Comparison of ENCODE assay signal across 8 mouse cellular contexts in genomic region chr7:110930118-110930854, GRCm38 (mm10). TPM values are rescaled to one million over a fixed set of nuclear protein-coding genes. Genes with fewer than 3 reads are reported as not detected.
DNase-seq lines count a peak whose midpoint lies in the region; ATAC-seq lines count a peak whose summit lies in the region.

No protein-coding gene starts in this region.

- ATAC-seq in lung, embryonic 16.5 days (ENCODE audit: low read depth): peak; percentile 79; the same call in 1 of the 2 replicates

- H3K4me2 ChIP-seq in lung, embryonic 16.5 days (ENCODE audit: low read depth, low read length): no peak overlapping the region

- H3K4me3 ChIP-seq in lung, embryonic 16.5 days (ENCODE audit: low read length): no peak overlapping the region

- H3K9ac ChIP-seq in lung, embryonic 16.5 days (ENCODE audit: low read length): no peak overlapping the region

- no peaks in the 10 kb centered on the region for H3K36me3 ChIP-seq in lung, embryonic 16.5 days (ENCODE audit: control insufficient read depth, insufficient read depth, low read length)

- no peak overlapping the region for H3K27ac ChIP-seq in lung, embryonic 16.5 days (ENCODE audit: low read length)

- peaks cover 5% of the 10 kb centered on the region; the same call in 1 of the 2 replicates for H3K4me1 ChIP-seq in lung, embryonic 16.5 days (replicated peaks; ENCODE audit: control insufficient read depth, insufficient read depth, low read length)

- peak; percentile 8 to 24 for DNase-seq in cerebellum, adult 18-20 months
- DNase-seq in cerebellum, adult 11-12 months: no peak
- DNase-seq in 416B (ENCODE audit: low read depth): peak; percentile 74
- peak; percentile 25 for DNase-seq in adrenal gland, postnatal 25 days
- peak; percentile 51 to 54 for DNase-seq in heart, adult 9 months (ENCODE audit: low spot score in 2 of 2)
- DNase-seq in layer of hippocampus, adult 11-12 months (ENCODE audit: low spot score): peak; percentile 63
- DNase-seq in thymus, postnatal 4 days: peak; percentile 50

- WGBS in lung, embryonic 16.5 days: 19% methylated on average over 3 of the region's 3 CpGs

- H3K27me3 ChIP-seq in lung, embryonic 16.5 days (ENCODE audit: control insufficient read depth, insufficient read depth, low read depth, low read length): no peaks in the 10 kb centered on the region

- no peaks in the 10 kb centered on the region for H3K9me3 ChIP-seq in lung, embryonic 16.5 days (ENCODE audit: control insufficient read depth, low read length)

RNA-seq across cellular contexts. Expression of gene Mrvi1, which starts 52.0 kb away (rescaled TPM):
- 6.0 and 9.1 TPM in 2 replicates for total RNA-seq in adrenal gland, postnatal 25 days (2021)
- 6.7 and 8.4 TPM in 2 replicates for polyA plus RNA-seq in lung, embryonic 16.5 days (2015; fragmentation: Nextera tagmentation; extraction: Ambion mirVana)
